In the genomic region with DNA sequence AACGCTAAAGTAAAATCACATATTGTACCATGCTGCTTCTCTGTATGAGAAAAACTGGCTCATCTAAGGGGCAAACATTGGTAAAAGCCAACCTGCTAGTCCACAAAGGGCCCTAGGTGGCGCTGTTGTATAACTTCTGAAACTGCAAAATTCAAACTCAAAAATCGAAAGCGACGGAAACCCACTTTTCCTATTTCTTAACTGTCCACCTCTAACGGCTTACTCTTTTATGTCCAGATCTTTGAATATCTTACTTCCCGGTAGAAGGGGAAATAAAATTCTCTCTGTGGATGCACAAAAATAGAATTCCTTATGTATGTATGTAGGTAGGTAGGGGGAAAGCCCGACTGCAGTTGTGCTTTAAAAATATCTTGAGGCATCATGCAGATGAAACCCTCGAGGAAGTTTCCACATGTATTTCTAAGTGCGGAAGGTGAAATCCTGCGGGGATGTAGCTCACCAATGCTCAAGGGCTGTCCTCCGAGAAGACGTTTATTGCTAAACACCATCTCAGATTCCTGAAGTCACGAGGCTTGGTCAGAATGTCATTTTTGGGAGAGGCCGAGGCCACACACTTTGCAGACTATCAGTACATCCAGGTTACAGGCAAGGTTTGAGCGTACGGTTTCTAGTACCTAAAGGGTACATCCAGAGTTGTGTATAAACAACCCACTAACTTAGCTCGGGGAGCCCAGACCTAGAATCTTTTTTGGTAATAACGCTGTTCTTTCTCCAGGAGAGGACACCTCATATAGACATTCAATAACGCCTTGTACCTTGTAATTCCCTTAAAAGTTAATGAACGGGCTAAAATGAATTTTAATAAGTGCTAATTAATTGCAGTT, we compare ENCODE assay signal across 7 mouse cellular contexts.
A peak's percentile ranks its signal among the peaks of the same experiment; 100 is the strongest.
DNase-seq lines count a peak whose midpoint lies in the region; ATAC-seq lines count a peak whose summit lies in the region.

No protein-coding gene starts in this region.

- peak; percentile 77 for DNase-seq in adipocyte (ENCODE audit: low spot score)
- DNase-seq in cerebellum, adult 9-10 months: peak; percentile 77
- peak; percentile 23 to 81 for DNase-seq in frontal cortex, postnatal 10 days (ENCODE audit: low spot score in 2 of 2)
- DNase-seq in left cerebral cortex, adult 11 months (ENCODE audit: low spot score): peak; percentile 61
- peak; percentile 83 for DNase-seq in lung, postnatal 36 days
- DNase-seq in right cerebral cortex, postnatal 10 days (ENCODE audit: low spot score in 2 of 2): peak; percentile 88 to 91

- no peaks in the 10 kb centered on the region for H3K36me3 ChIP-seq in hindbrain, embryonic 16.5 days (ENCODE audit: control insufficient read depth, insufficient read depth, low read length)

- peak overlapping the region; percentile 78 for H3K4me2 ChIP-seq in hindbrain, embryonic 16.5 days (ENCODE audit: low read length)

- H3K9ac ChIP-seq in hindbrain, embryonic 16.5 days (ENCODE audit: low read depth, low read length): peak overlapping the region; percentile 60

- peak overlapping the region; percentile 52 for H3K27ac ChIP-seq in hindbrain, embryonic 16.5 days (ENCODE audit: low read depth, low read length)

- H3K9me3 ChIP-seq in hindbrain, embryonic 16.5 days (ENCODE audit: control insufficient read depth, low read length): no peaks in the 10 kb centered on the region

- peak; percentile 49 for ATAC-seq in hindbrain, embryonic 16.5 days

- no peaks in the 10 kb centered on the region for H3K27me3 ChIP-seq in hindbrain, embryonic 16.5 days (replicated peaks; ENCODE audit: control insufficient read depth, insufficient read depth, low read length)

- 4% methylated on average over 21 of the region's 21 CpGs for WGBS in hindbrain, embryonic 16.5 days

- peak overlapping the region; percentile 41 for H3K4me3 ChIP-seq in hindbrain, embryonic 16.5 days (ENCODE audit: low read length)

- H3K4me1 ChIP-seq in hindbrain, embryonic 16.5 days (ENCODE audit: control insufficient read depth, insufficient read depth, low read depth, low read length): peaks cover 4% of the 10 kb centered on the region; the same call in 1 of the 2 replicates

Comparison
In these comparisons a context has a peak if more than half of its experiments do, and no peak if none do; other contexts are left out.
1. Peak in every context shown above with its lines: DNase-seq, ATAC-seq, H3K4me3 ChIP-seq and H3K27ac ChIP-seq.